7 mouse cellular contexts compared by ENCODE assay signal in genomic region chr6:69780330-69780729, GRCm38 (mm10).
DNase-seq lines count a peak whose midpoint lies in the region; ATAC-seq and TF ChIP-seq lines count a peak whose summit lies in the region.
"Not testable (repeated sequence)": the region's sequence is repeated elsewhere in the genome, so short reads cannot be mapped to it uniquely, and the experiment has no call there.

No protein-coding gene starts in this region.

- ATAC-seq in hindbrain, embryonic 11.5 days (ENCODE audit: low FRiP score), result not testable (repeated sequence)

- not testable (repeated sequence) for H3K9ac ChIP-seq in hindbrain, embryonic 11.5 days (ENCODE audit: low read depth, low read length)

- not testable (repeated sequence) for H3K36me3 ChIP-seq in hindbrain, embryonic 11.5 days (ENCODE audit: control insufficient read depth, insufficient read depth, low read length)

- not testable (repeated sequence) for H3K4me1 ChIP-seq in hindbrain, embryonic 11.5 days (replicated peaks; ENCODE audit: control insufficient read depth, insufficient read depth, low read length)

- not testable (repeated sequence) for H3K4me3 ChIP-seq in hindbrain, embryonic 11.5 days (ENCODE audit: low read depth, low read length); layer of hippocampus, adult 2 months

- DNase-seq in ES-CJ7 (ENCODE audit: low read depth, low spot score) (peak; percentile 28), R1 (ENCODE audit: low read depth, low spot score) (peak; percentile 24)
- DNase-seq in embryo, embryonic 11 days, result peak; percentile 10
- peak; percentile 15 for DNase-seq in hindbrain, embryonic 11.5 days (ENCODE audit: low spot score)
- peak in 1 of 2 experiments; percentile 9 for DNase-seq in layer of hippocampus, adult 2 months (ENCODE audit: low spot score in 2 of 2)
- DNase-seq in mesoderm, embryonic 11.5 days (ENCODE audit: low read depth, low spot score), result peak; percentile 3
- DNase-seq in right cerebral cortex, adult 18-20 months, result peak; percentile 1

- 79% methylated on average over 5 of the region's 5 CpGs for WGBS in hindbrain, embryonic 11.5 days

- H3K27ac ChIP-seq in hindbrain, embryonic 11.5 days (ENCODE audit: low read depth, low read length); layer of hippocampus, adult 2 months: not testable (repeated sequence)

- not testable (repeated sequence) for H3K27me3 ChIP-seq in hindbrain, embryonic 11.5 days (ENCODE audit: control insufficient read depth, insufficient read depth, low read length)

- not testable (repeated sequence) for H3K9me3 ChIP-seq in hindbrain, embryonic 11.5 days (ENCODE audit: control insufficient read depth, low read length)

- not testable (repeated sequence) for H3K4me2 ChIP-seq in hindbrain, embryonic 11.5 days (replicated peaks; ENCODE audit: low read depth, low read length)

- peak; percentile 55 for TF ChIP-seq CTCF in layer of hippocampus, adult 2 months (conservative IDR thresholded peaks at IDR 0.05)
